Mouse (Mus musculus): Measurements from ENCODE around the gene Elobl.

Gene Elobl

DNA sequence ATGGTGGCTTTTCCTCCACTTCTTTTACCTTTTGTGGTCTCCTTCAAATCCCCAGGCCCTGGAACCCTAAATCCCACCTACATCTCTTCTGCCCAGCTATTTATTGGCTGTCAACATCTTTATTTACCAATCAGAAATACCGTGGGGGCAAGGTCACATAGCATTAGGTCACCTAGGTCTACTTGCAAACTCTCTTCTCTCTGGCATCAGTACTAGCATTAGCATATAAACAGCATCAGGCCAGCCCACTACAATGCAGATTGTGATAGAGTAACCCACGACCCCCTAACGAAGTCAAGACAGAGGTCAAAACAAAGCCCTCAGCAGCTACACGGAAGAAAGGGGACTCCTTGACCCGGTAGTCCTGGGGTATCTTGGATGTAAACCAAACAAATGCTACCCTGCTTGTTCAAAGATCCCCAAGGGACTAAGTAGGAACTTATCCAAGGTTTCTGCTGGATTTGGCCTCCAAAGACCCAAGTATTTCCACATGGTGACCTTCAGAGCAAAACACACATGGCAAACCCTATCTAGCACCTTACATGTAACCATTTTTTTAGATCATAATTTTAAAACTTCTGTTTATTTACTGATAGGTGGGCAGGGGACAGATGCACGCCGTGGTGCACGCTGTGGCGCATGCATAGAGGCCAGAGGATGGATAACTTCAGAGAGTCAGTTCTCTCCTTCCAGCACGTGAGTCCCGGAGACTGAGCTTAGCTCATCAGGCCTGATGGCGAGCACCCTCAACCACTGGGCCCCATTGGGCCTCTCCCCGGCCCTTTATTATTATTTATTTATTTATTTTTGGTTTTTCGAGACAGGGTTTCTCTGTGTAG lies 34.8 kb downstream of the Elobl start:
- DNase-seq, result no peak

GRCm38 (mm10) chr11:88926566-88926965 lies 40.2 kb downstream of the Elobl start:
- DNase-seq, result peak in 1 of 2 experiments; percentile 18

Measured in kidney, postnatal 4 days (tissue).